Mouse (Mus musculus) liver, adult 2 months (tissue): Measurements from ENCODE around the gene Knstrn.

ENCODE experiments used
- CTCF ChIP-seq: fragments of 200-500 bp; IDR thresholded peaks from 2 replicates; pipeline ENCODE4 v1.5.1; 2011; ENCODE audit warnings: low read depth, low read length, control low read depth
- POLR2A ChIP-seq: fragments of 200-500 bp; IDR thresholded peaks from 2 replicates; pipeline ENCODE4 v1.6.1; 2011; ENCODE audit warnings: low read length, control low read depth; ENCODE audit not compliant: insufficient read depth; ENCODE audit errors: extremely low read depth

DNA sequence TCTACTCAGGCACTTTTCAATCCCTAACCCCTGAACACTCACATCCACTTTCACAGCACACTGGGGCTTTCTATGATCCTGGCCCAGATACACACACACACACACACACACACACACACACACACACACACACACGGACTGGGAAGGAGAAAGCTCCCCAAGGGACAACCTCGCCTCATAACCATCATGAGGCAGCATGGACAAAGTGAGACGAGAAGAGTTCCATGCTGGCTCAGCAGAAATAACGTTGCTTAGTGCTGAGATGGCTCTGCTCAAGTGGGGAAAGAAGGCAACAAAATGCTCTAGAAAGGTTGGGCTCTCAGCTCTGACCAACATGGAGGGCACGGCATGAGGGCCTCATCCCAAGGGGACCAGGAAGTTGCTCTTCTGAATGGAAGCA lies 27.4 kb downstream of the Knstrn start:
- TF ChIP-seq POLR2A (no peak), CTCF (no peak)
